Comparison of ENCODE assay signal across 16 mouse cellular contexts in genomic region chr10:99367757-99368156, GRCm38 (mm10).
DNase-seq lines count a peak whose midpoint lies in the region; ATAC-seq and TF ChIP-seq lines count a peak whose summit lies in the region.
"Had no signal": no experiment of that assay in that cellular context is flagged by ENCODE, and none has a peak within 500 bp of the region (broad histone marks: within the 10 kb centered on the region; RNA-seq: fewer than 3 reads in every experiment).

No protein-coding gene starts in this region.

- intact Hi-C loops in left cerebral cortex, postnatal 25 days (cut with DNase I): no loop called here

- H3K4me3 ChIP-seq in forebrain, embryonic 14.5 days (ENCODE audit: low read depth, low read length): no peak overlapping the region
- no peak overlapping the region for H3K4me3 ChIP-seq in forebrain, embryonic 12.5 days (replicated peaks)
- H3K4me3 ChIP-seq in hindbrain, postnatal 0 days (ENCODE audit: low read length): no peak overlapping the region
- no peak overlapping the region for H3K4me3 ChIP-seq in hindbrain, embryonic 12.5 days
- H3K4me3 ChIP-seq: embryonic facial prominence, embryonic 13.5 days; limb, embryonic 13.5 days; neural tube, embryonic 13.5 days had no signal

- no peaks in the 10 kb centered on the region for H3K27me3 ChIP-seq in forebrain, embryonic 14.5 days (replicated peaks; ENCODE audit: control insufficient read depth, insufficient read depth, low read length)
- no peaks in the 10 kb centered on the region for H3K27me3 ChIP-seq in forebrain, embryonic 12.5 days
- H3K27me3 ChIP-seq in hindbrain, postnatal 0 days (ENCODE audit: insufficient read depth, low read length): no peaks in the 10 kb centered on the region
- no peaks in the 10 kb centered on the region for H3K27me3 ChIP-seq in hindbrain, embryonic 12.5 days
- H3K27me3 ChIP-seq: limb, embryonic 13.5 days; neural tube, embryonic 13.5 days had no signal

- H3K4me2 ChIP-seq in forebrain, embryonic 14.5 days (ENCODE audit: low read length): no peak overlapping the region
- no peak overlapping the region for H3K4me2 ChIP-seq in forebrain, embryonic 12.5 days
- no peak overlapping the region for H3K4me2 ChIP-seq in hindbrain, postnatal 0 days (ENCODE audit: low read depth, low read length)
- no peak overlapping the region for H3K4me2 ChIP-seq in hindbrain, embryonic 12.5 days (replicated peaks)
- H3K4me2 ChIP-seq: embryonic facial prominence, embryonic 13.5 days; limb, embryonic 13.5 days; neural tube, embryonic 13.5 days had no signal

- H3K4me1 ChIP-seq in forebrain, embryonic 14.5 days (ENCODE audit: control insufficient read depth, insufficient read depth, low read length): no peaks in the 10 kb centered on the region
- H3K4me1 ChIP-seq in forebrain, embryonic 12.5 days: no peaks in the 10 kb centered on the region
- no peaks in the 10 kb centered on the region for H3K4me1 ChIP-seq in hindbrain, postnatal 0 days (ENCODE audit: insufficient read depth, low read length)
- no peaks in the 10 kb centered on the region for H3K4me1 ChIP-seq in hindbrain, embryonic 12.5 days
- H3K4me1 ChIP-seq: embryonic facial prominence, embryonic 13.5 days; limb, embryonic 13.5 days; neural tube, embryonic 13.5 days had no signal

- DNase-seq in forebrain, embryonic 14.5 days (ENCODE audit: low spot score): peak; percentile 20
- peak; percentile 56 for DNase-seq in hindbrain, postnatal 0 days (ENCODE audit: low spot score)
- peak; percentile 85 for DNase-seq in brain, adult 2 months (ENCODE audit: low read depth, low spot score)
- DNase-seq in left cerebral cortex, postnatal 25 days (ENCODE audit: low spot score in 2 of 2): peak; percentile 47 to 80
- DNase-seq in adrenal gland, postnatal 36 days: no peak
- DNase-seq: cerebellum, postnatal 10 days; heart, postnatal 4 days; kidney, adult 18-20 months; kidney, postnatal 4 days; lung, postnatal 36 days had no signal

- no peak overlapping the region for H3K27ac ChIP-seq in forebrain, embryonic 14.5 days (ENCODE audit: low read depth, low read length)
- no peak overlapping the region for H3K27ac ChIP-seq in forebrain, embryonic 12.5 days
- H3K27ac ChIP-seq in hindbrain, postnatal 0 days: no peak overlapping the region
- H3K27ac ChIP-seq in hindbrain, embryonic 12.5 days: no peak overlapping the region
- H3K27ac ChIP-seq: embryonic facial prominence, embryonic 13.5 days; limb, embryonic 13.5 days; neural tube, embryonic 13.5 days had no signal

- TF ChIP-seq CTCF in hindbrain, postnatal 0 days (IDR thresholded peaks at IDR 0.05; ENCODE audit: low read depth): no peak

- H3K36me3 ChIP-seq in forebrain, embryonic 14.5 days (ENCODE audit: control insufficient read depth, insufficient read depth, low read length): no peaks in the 10 kb centered on the region
- no peaks in the 10 kb centered on the region for H3K36me3 ChIP-seq in forebrain, embryonic 12.5 days (replicated peaks)
- H3K36me3 ChIP-seq in hindbrain, postnatal 0 days (ENCODE audit: insufficient read depth, low read length): no peaks in the 10 kb centered on the region
- no peaks in the 10 kb centered on the region for H3K36me3 ChIP-seq in hindbrain, embryonic 12.5 days
- H3K36me3 ChIP-seq: embryonic facial prominence, embryonic 13.5 days; limb, embryonic 13.5 days; neural tube, embryonic 13.5 days had no signal

- WGBS in forebrain, embryonic 14.5 days: 49% methylated on average over 6 of the region's 6 CpGs
- WGBS in forebrain, embryonic 12.5 days: 47% methylated on average over 6 of the region's 6 CpGs
- 18% methylated on average over 6 of the region's 6 CpGs for WGBS in hindbrain, postnatal 0 days
- 39% methylated on average over 6 of the region's 6 CpGs for WGBS in hindbrain, embryonic 12.5 days

- no peak for ATAC-seq in forebrain, embryonic 14.5 days
- ATAC-seq in forebrain, embryonic 12.5 days (ENCODE audit: low FRiP score): no peak
- peak; percentile 87 for ATAC-seq in hindbrain, postnatal 0 days
- no peak for ATAC-seq in hindbrain, embryonic 12.5 days (ENCODE audit: low FRiP score)
- ATAC-seq in erythroid progenitor cell, adult 5-6 weeks (replicated peaks; ENCODE audit: low FRiP score, poor library complexity, severe bottlenecking): no peak

- H3K9me3 ChIP-seq in forebrain, embryonic 14.5 days (replicated peaks; ENCODE audit: control insufficient read depth, low read length): no peaks in the 10 kb centered on the region
- H3K9me3 ChIP-seq in forebrain, embryonic 12.5 days: no peaks in the 10 kb centered on the region
- no peaks in the 10 kb centered on the region for H3K9me3 ChIP-seq in hindbrain, postnatal 0 days (ENCODE audit: low read length)
- H3K9me3 ChIP-seq in hindbrain, embryonic 12.5 days (replicated peaks): no peaks in the 10 kb centered on the region
- H3K9me3 ChIP-seq: neural tube, embryonic 13.5 days had no signal

- H3K9ac ChIP-seq in forebrain, embryonic 14.5 days (ENCODE audit: low read length): no peak overlapping the region
- H3K9ac ChIP-seq in forebrain, embryonic 12.5 days: no peak overlapping the region
- H3K9ac ChIP-seq in hindbrain, postnatal 0 days (replicated peaks; ENCODE audit: low read length): no peak overlapping the region
- no peak overlapping the region for H3K9ac ChIP-seq in hindbrain, embryonic 12.5 days
- H3K9ac ChIP-seq: embryonic facial prominence, embryonic 13.5 days; limb, embryonic 13.5 days; neural tube, embryonic 13.5 days had no signal

Comparison
In these comparisons a context has a peak if more than half of its experiments do, and no peak if none do; other contexts are left out.
1. DNase-seq: peak in forebrain, embryonic 14.5 days (single experiment), hindbrain, postnatal 0 days (single experiment), brain, adult 2 months (single experiment) and left cerebral cortex, postnatal 25 days (2 of 2); none in adrenal gland, postnatal 36 days (0 of 2).